Mouse (Mus musculus) embryonic facial prominence, embryonic 12.5 days (tissue): Measurements from ENCODE around the gene Atcay. TPM values are rescaled to one million over a fixed set of nuclear protein-coding genes. Genes with fewer than 3 reads are reported as not detected.
"Not testable (repeated sequence)": the region's sequence is repeated elsewhere in the genome, so short reads cannot be mapped to it uniquely, and the experiment has no call there.

Source experiments
- ATAC-seq: fragments of 200-750 bp; cut with Nextera tagmentation; 2 replicates; pipeline ENCODE4 v1.8.0; 2017; ENCODE audit not compliant: insufficient number of reproducible peaks, insufficient read depth, low FRiP score, low TSS enrichment
- H3K27ac ChIP-seq: fragments of 300-500 bp; sonication (generic); 2 replicates; pipeline ENCODE4 v1.5.1; 2016; ENCODE audit warnings: mild to moderate bottlenecking
- H3K27me3 ChIP-seq: fragments of 300-500 bp; sonication (generic); 2 replicates; pipeline ENCODE4 v1.6.1; 2016; ENCODE audit warnings: mild to moderate bottlenecking, moderate library complexity
- H3K36me3 ChIP-seq: fragments of 300-500 bp; sonication (generic); 2 replicates; pipeline ENCODE4 v1.6.1; 2016; ENCODE audit warnings: mild to moderate bottlenecking
- H3K4me1 ChIP-seq: fragments of 300-500 bp; sonication (generic); 2 replicates; pipeline ENCODE4 v1.6.1; 2016
- H3K4me2 ChIP-seq: fragments of 300-500 bp; sonication (generic); replicated peaks from 2 replicates; pipeline ENCODE4 v1.6.1; 2016; ENCODE audit warnings: mild to moderate bottlenecking, moderate library complexity
- H3K4me3 ChIP-seq: fragments of 300-500 bp; sonication (generic); 2 replicates; pipeline ENCODE4 v1.5.1; 2016; ENCODE audit warnings: mild to moderate bottlenecking
- H3K9ac ChIP-seq: fragments of 300-500 bp; sonication (generic); 2 replicates; pipeline ENCODE4 v1.6.1; 2016; ENCODE audit warnings: mild to moderate bottlenecking, moderate library complexity
- H3K9me3 ChIP-seq: fragments of 300-500 bp; sonication (generic); 2 replicates; pipeline ENCODE4 v1.6.1; 2016; ENCODE audit warnings: mild to moderate bottlenecking, moderate library complexity
- WGBS: fragments of 180-500 bp; shearing (Covaris S2); methylation state at CpG from one replicate; pipeline ENCODE4 v1.1.7; 2016; 5-methylcytosine and 5-hydroxymethylcytosine counted together
- polyA plus RNA-seq: library from polyadenylated mRNA; unstranded; fragments of >200 nt; fragmentation: Nextera tagmentation; extraction: Ambion mirVana; gene quantifications from 2 replicates; pipeline ENCODE4 v1.2.1, GENCODE M21; 2016

The Atcay gene
- polyA plus RNA-seq, 1 experiment from 2014 or later = 3.0 TPM

DNA sequence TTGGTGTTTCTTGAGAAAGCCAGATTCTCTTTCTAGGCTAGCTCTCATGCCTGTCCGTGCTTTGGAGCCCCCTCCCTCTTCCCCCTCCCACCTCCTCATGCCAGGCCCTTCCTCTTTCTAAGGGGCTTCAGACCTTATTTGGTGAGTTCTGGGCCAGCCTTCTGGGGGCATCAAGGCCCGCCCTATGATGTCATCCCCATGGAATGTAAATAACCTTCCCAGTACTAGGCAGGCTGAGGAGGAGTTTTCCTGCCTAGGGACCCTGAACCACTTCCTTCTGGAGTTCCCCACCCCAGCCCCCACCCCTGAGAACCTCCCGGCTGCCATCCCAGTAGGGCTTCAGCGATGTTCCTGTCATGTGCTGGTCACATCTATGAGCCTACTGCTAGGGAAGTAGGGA is 45.9 kb downstream of the Atcay start:
- 0 out of 2 replicates have a peak overlapping the region, but pooled peaks have one; percentile 15 for H3K9ac ChIP-seq
- H3K4me3 ChIP-seq = no peak overlapping the region
- peaks cover 26% of the 10 kb centered on the region for H3K4me1 ChIP-seq
- 37% methylated on average over 4 of the region's 4 CpGs for WGBS
- H3K4me2 ChIP-seq = no peak overlapping the region; the same call in 1 of the 2 replicates
- peaks cover 61% of the 10 kb centered on the region for H3K36me3 ChIP-seq
- H3K9me3 ChIP-seq = no peaks in the 10 kb centered on the region
- H3K27ac ChIP-seq = peak overlapping the region; percentile 73
- H3K27me3 ChIP-seq = no peaks in the 10 kb centered on the region
- no peak for ATAC-seq

DNA sequence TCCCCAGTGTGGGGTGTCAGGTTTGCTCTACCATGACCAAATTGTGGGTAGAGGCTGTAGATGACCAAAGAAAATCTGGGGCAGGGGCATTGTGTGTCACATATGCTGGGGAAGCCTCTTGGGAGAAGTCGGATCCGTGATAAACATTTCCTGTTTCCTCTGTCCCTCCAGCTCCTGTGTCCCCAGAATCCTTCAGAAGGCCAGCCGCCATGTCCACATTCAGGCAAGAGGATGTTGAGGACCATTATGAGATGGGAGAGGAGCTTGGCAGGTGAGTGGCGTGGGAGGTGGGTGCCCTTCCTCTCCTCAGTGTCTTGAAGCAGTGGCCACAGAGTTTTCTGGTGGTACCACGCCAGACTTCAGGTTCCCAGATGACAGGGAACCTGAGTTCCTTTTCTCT is 46.8 kb downstream of the Atcay start, which contains the start of gene 4930442H23Rik:
Gene 4930442H23Rik (minus strand): TSS at position 45 of the 400 bp plus-strand sequence.
- Histone ChIP-seq H3K9me3 (no peaks in the 10 kb centered on the region), H3K36me3 (peaks cover 68% of the 10 kb centered on the region), H3K27me3 (no peaks in the 10 kb centered on the region), H3K9ac (peak within 1 kb of the TSS; percentile 72), H3K4me1 (peaks cover 26% of the 10 kb centered on the region), H3K4me3 (peak within 1 kb of the TSS; percentile 64), H3K27ac (peak within 1 kb of the TSS; percentile 73), H3K4me2 (peak within 1 kb of the TSS; percentile 59)
- 87% methylated on average over 5 of the region's 5 CpGs for WGBS
- no peak for ATAC-seq

DNA sequence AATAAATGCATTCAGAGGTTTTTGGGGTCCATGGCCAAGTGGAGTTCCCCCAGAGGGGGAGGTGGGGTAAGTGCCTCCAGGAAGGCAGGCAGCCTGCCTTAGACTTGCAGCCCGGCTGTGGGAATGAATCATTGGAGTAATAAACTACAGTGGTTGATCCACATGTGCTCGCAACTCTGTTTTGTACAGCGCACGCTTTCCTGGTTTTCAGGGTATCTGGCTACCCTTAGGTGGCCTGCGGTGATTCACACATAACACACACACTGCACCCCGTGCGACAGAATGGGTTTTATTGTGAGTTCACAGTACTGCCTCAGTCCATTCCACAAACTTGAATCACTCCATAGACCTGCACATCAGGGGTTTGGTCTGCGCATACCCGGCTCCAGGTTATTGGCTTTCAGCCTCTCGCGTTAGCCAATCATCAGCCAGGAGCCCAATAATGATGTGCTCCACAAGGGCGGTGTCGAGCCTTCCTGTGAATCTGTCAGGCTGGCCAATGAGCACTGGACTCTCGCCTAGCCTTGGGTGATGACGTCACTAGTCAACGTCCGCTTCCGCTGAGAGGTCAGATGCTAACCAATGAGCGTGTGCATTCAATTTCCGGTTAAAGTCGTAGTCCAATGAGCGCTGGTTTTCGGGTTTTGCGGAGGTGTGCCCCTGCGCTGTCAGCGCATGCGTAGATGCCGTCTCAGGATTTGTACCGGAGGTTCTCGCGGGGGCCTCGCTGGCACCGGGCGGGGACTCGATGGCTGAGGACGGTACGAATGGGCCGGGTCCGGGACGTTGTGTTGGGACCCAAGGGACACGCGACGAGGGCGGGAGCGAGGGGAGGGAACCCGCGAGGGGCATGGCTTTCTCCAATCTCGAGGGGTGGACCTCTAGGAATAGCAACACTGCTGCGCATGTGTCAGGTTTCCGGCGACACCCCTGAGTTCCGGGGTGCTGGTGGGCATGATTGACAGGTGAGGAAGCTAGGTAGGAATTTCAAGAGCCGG is 48.0 kb downstream of the Atcay start, which contains the start of gene Dapk3:
Gene Dapk3 (plus strand): TSS at position 670 of the 998 bp plus-strand sequence.
- H3K36me3 ChIP-seq = peaks cover 74% of the 10 kb centered on the region
- peak within 1 kb of the TSS; percentile 59 for H3K4me2 ChIP-seq
- no peaks in the 10 kb centered on the region for H3K27me3 ChIP-seq
- WGBS = 5% methylated on average over 53 of the region's 53 CpGs
- peak within 1 kb of the TSS; percentile 72 for H3K9ac ChIP-seq
- H3K27ac ChIP-seq = peak within 1 kb of the TSS; percentile 73
- no peaks in the 10 kb centered on the region for H3K9me3 ChIP-seq
- peak; percentile 92 for ATAC-seq
- peaks cover 37% of the 10 kb centered on the region for H3K4me1 ChIP-seq
- H3K4me3 ChIP-seq = peak within 1 kb of the TSS; percentile 64

DNA sequence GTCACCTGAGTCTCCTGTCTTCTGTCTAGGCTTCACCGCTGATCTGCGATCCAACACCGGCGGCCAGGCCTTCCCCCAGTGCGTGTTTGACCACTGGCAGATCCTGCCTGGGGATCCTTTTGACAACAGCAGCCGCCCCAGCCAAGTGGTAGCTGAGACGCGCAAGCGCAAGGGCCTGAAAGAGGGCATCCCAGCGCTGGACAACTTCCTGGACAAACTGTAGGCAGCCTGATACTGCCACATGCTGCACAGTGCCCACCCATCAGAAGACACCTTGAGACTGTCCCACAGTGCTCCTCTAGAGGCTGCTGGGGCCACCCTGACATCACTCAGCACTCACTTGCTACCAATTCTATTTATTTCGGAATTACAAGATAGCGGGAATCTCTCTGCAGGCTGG is 48.8 kb downstream of the Atcay start:
- Histone ChIP-seq H3K4me1 (peaks cover 39% of the 10 kb centered on the region), H3K36me3 (peaks cover 68% of the 10 kb centered on the region), H3K9ac (peak overlapping the region; percentile 7; the same call in 1 of the 2 replicates), H3K27ac (peak overlapping the region; percentile 73)
- not testable (repeated sequence) for H3K9me3 ChIP-seq, H3K4me2 ChIP-seq, ATAC-seq, H3K27me3 ChIP-seq, H3K4me3 ChIP-seq
- 84% methylated on average over 12 of the region's 12 CpGs for WGBS

DNA sequence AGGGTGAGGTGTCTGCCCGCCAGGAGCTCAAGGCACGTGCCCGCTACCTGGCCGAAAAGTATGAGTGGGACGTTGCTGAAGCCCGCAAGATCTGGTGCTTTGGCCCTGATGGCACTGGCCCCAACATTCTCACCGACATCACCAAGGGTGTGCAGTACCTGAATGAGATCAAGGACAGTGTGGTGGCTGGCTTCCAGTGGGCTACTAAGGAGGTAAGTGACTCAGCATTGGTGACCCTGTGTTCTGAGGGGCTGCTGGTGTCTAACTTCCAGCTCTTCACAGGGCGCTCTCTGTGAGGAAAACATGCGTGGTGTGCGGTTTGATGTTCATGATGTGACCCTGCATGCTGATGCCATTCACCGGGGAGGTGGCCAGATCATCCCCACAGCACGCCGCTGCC is 49.7 kb downstream of the Atcay start:
- Histone ChIP-seq H3K9ac (no peak overlapping the region), H3K4me2 (no peak overlapping the region), H3K4me1 (peaks cover 39% of the 10 kb centered on the region), H3K9me3 (no peaks in the 10 kb centered on the region), H3K36me3 (peaks cover 65% of the 10 kb centered on the region), H3K27ac (no peak overlapping the region), H3K27me3 (no peaks in the 10 kb centered on the region), H3K4me3 (no peak overlapping the region)
- WGBS = 92% methylated on average over 13 of the region's 13 CpGs
- ATAC-seq = no peak

DNA sequence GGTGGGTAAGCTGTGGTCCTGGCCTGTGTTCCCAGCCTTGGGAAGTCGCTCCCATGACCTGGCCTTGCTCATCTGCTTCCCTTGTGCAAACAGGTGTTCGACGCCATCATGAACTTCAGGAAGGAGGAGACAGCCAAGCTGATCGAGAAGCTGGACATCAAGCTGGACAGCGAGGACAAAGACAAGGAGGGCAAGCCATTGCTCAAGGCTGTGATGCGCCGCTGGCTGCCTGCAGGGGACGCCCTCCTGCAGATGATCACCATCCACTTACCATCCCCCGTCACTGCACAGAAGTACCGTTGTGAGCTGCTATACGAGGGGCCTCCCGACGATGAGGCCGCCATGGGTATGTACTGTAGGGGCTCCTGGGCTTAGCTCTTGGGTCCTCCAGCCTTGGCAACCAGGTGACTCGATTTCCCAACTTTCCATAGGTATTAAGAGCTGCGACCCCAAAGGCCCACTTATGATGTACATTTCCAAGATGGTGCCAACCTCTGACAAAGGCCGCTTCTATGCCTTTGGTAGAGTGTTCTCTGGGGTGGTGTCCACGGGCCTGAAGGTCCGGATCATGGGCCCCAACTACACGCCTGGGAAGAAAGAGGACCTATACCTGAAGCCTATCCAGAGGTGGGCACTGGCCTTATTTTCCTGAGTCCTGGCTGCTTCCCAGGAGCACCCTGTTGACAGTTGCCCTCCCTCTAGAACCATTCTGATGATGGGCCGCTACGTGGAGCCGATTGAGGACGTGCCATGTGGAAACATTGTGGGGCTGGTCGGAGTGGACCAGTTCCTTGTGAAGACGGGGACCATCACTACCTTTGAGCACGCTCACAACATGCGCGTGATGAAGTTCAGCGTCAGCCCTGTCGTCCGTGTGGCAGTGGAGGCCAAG is 50.9 kb downstream of the Atcay start:
- Histone ChIP-seq H3K27ac (no peak overlapping the region), H3K4me3 (no peak overlapping the region), H3K27me3 (no peaks in the 10 kb centered on the region), H3K9ac (no peak overlapping the region), H3K36me3 (peaks cover 56% of the 10 kb centered on the region), H3K9me3 (no peaks in the 10 kb centered on the region), H3K4me2 (no peak overlapping the region), H3K4me1 (peaks cover 37% of the 10 kb centered on the region)
- ATAC-seq = no peak
- 90% methylated on average over 32 of the region's 32 CpGs for whole genome bisulfite sequencing

DNA sequence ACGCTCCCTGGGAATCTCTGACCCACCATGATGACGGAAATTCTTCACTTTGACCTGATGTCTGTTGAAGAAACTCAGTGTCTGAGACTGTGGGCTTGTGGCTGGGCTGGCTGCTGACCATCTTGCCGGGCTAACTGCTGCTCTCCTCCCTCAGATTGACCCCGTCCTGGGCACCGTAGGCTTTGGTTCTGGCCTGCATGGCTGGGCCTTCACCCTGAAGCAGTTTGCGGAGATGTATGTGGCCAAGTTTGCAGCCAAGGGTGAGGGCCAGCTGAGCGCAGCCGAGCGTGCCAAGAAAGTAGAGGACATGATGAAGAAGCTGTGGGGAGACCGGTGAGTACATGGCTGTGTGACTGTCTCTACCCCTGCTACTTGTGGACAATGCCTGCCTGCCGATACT is 51.7 kb downstream of the Atcay start:
- Histone ChIP-seq H3K36me3 (peaks cover 50% of the 10 kb centered on the region), H3K4me1 (peaks cover 39% of the 10 kb centered on the region), H3K9me3 (no peaks in the 10 kb centered on the region), H3K9ac (0 out of 2 replicates have a peak overlapping the region, but pooled peaks have one; percentile 91), H3K4me3 (no peak overlapping the region), H3K27me3 (no peaks in the 10 kb centered on the region), H3K27ac (no peak overlapping the region), H3K4me2 (no peak overlapping the region)
- 93% methylated on average over 11 of the region's 11 CpGs for WGBS
- no peak for ATAC-seq

DNA sequence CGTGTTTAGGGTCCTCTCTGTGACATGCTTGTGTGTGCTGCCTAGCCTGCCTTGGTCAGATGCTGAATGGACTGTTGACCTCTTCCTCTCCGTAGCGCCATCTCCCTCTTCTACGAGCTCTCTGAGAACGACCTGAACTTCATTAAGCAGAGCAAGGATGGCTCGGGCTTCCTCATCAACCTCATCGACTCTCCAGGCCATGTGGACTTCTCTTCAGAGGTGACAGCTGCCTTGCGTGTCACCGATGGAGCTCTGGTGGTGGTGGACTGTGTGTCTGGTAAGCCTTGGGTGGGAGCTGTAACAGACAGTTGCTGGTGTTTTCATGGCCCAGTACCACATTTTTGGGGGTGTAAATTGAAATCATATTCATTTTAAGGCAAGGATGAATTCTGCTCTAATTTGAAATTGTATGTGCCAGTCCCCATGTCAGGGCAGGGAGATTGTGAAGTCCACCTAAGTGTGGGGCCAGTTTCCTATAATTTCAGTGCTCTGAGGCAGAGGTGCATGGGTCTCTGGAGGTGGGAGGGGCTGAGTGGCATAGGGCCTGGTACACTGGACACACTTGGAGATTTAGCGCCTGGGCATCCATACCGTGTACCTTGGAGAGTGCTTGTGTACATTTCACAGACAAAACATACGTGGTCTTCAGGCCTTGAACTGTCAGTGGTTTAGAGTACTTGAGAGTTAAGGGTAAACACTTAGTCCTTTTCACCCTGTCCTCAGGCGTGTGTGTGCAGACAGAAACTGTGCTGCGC is 52.5 kb downstream of the Atcay start:
- ATAC-seq = no peak
- peak overlapping the region; percentile 94 for H3K4me2 ChIP-seq
- H3K9me3 ChIP-seq = no peaks in the 10 kb centered on the region
- H3K27ac ChIP-seq = 0 out of 2 replicates have a peak overlapping the region, but pooled peaks have one; percentile 12
- peak overlapping the region; percentile 84 for H3K4me3 ChIP-seq
- WGBS = 68% methylated on average over 14 of the region's 14 CpGs
- H3K36me3 ChIP-seq = peaks cover 50% of the 10 kb centered on the region
- H3K9ac ChIP-seq = peak overlapping the region; percentile 91
- H3K4me1 ChIP-seq = peaks cover 40% of the 10 kb centered on the region
- no peaks in the 10 kb centered on the region for H3K27me3 ChIP-seq

DNA sequence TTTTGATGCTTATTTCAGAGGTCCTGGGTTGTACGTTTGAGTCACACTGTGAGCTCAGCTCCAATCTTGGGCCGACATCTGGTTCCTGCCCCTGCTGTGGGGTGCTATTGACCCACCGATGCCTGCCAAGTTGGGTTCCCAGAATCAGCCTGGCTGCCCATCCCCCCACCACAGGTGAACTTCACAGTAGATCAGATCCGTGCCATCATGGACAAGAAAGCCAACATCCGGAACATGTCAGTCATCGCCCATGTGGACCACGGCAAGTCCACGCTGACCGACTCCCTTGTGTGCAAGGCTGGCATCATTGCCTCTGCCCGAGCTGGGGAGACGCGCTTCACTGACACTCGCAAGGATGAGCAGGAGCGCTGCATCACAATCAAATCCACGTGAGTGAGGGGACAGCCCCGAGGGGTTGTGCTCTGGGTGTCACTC is 53.1 kb downstream of the Atcay start:
- WGBS = 13% methylated on average over 16 of the region's 16 CpGs

DNA sequence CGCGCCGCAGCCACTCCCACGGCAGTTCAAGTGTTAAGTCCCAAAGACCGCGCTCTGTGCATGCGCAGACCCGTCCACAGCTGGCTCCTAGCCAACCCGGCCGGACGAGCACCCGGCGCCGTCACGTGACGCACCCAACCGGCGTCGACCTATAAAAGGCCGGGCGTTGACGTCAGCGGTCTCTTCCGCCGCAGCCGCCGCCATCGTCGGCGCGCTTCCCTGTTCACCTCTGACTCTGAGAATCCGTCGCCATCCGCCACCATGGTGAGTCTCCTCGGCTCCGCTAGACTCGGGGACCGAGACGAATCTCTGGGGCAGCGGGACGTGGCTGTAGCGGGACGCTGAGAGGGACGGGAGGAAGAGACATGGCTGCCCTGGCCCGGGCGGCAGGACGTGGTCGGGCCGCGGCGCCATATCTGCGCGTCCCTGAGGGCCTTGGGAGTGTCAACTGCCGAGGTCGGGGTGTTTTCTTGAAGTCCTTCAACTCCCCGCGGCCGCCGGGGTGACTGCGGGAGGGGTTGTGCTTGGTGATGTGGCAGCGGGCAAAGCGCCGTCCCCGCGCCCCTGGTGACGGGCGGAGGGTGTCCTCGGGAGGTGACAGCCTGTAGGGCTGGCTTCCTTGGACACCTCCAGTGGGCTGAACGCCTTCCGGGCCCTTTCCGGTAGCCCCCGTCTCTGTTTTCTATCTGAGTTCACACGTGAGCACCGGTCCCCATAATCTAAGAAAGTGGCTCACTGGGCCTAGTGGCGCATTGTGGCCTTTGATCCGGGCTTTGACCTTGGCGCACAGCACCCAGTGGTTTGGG is 54.0 kb downstream of the Atcay start, which contains the start of gene Eef2:
Gene Eef2 (plus strand): TSS at position 166 of the 806 bp plus-strand sequence.
- H3K27me3 ChIP-seq = no peaks in the 10 kb centered on the region
- H3K9ac ChIP-seq = peak within 1 kb of the TSS; percentile 91
- peak within 1 kb of the TSS; percentile 84 for H3K4me3 ChIP-seq
- peak within 1 kb of the TSS; percentile 92 for H3K27ac ChIP-seq
- H3K4me1 ChIP-seq = peaks cover 35% of the 10 kb centered on the region
- ATAC-seq = peak; percentile 75
- H3K9me3 ChIP-seq = no peaks in the 10 kb centered on the region
- under 1% methylated on average over 76 of the region's 77 CpGs for WGBS
- peak within 1 kb of the TSS; percentile 94 for H3K4me2 ChIP-seq
- peaks cover 42% of the 10 kb centered on the region for H3K36me3 ChIP-seq

More for the DNA sequence above, 53.1 kb downstream of the Atcay start:
- peaks cover 50% of the 10 kb centered on the region for H3K36me3 ChIP-seq
- peak overlapping the region; percentile 92 for H3K27ac ChIP-seq
- H3K4me2 ChIP-seq = peak overlapping the region; percentile 94
- no peaks in the 10 kb centered on the region for H3K27me3 ChIP-seq
- peaks cover 40% of the 10 kb centered on the region for H3K4me1 ChIP-seq
- ATAC-seq = no peak
- no peaks in the 10 kb centered on the region for H3K9me3 ChIP-seq
- peak overlapping the region; percentile 91 for H3K9ac ChIP-seq
- peak overlapping the region; percentile 84 for H3K4me3 ChIP-seq
